Mouse (Mus musculus): ENCODE data around the gene Sec61a2. TPM values are rescaled to one million over a fixed set of nuclear protein-coding genes. Genes with fewer than 3 reads are reported as not detected.

The Sec61a2 gene
- polyA plus RNA-seq, 1 experiment from 2014 or later: 104 TPM

- H3K36me3 ChIP-seq: peaks cover 76% of the 10 kb centered on the region
- H3K4me3 ChIP-seq (replicated peaks): no peak overlapping the region
- no peaks in the 10 kb centered on the region for H3K27me3 ChIP-seq
- no peak for ATAC-seq (ENCODE audit: insufficient number of reproducible peaks, insufficient read depth, low FRiP score, low TSS enrichment, low read depth)
- 95% methylated on average over 5 of the region's 5 CpGs for WGBS
- no peak overlapping the region for H3K4me2 ChIP-seq
- H3K9me3 ChIP-seq: no peaks in the 10 kb centered on the region
- H3K4me1 ChIP-seq (replicated peaks): no peaks in the 10 kb centered on the region
- H3K9ac ChIP-seq (replicated peaks): no peak overlapping the region
- no peak overlapping the region for H3K27ac ChIP-seq
Observed at GRCm38 (mm10) chr2:5825265-5825913, 69.8 kb downstream of the Sec61a2 start.

GRCm38 (mm10) chr2:5824685-5825084, 70.5 kb downstream of the Sec61a2 start:
- no peak for ATAC-seq (ENCODE audit: insufficient number of reproducible peaks, insufficient read depth, low FRiP score, low TSS enrichment, low read depth)
- Histone ChIP-seq H3K9me3 (no peaks in the 10 kb centered on the region), H3K27me3 (no peaks in the 10 kb centered on the region), H3K4me1 (replicated peaks) (no peaks in the 10 kb centered on the region), H3K4me3 (replicated peaks) (no peak overlapping the region), H3K9ac (replicated peaks) (no peak overlapping the region), H3K27ac (no peak overlapping the region), H3K36me3 (peaks cover 78% of the 10 kb centered on the region), H3K4me2 (no peak overlapping the region)
- WGBS: 88% methylated on average over 5 of the region's 5 CpGs

- Histone ChIP-seq H3K36me3 (peaks cover 78% of the 10 kb centered on the region), H3K27me3 (no peaks in the 10 kb centered on the region), H3K9me3 (no peaks in the 10 kb centered on the region), H3K4me1 (replicated peaks) (no peaks in the 10 kb centered on the region), H3K9ac (replicated peaks) (no peak overlapping the region), H3K4me2 (no peak overlapping the region), H3K27ac (no peak overlapping the region), H3K4me3 (replicated peaks) (no peak overlapping the region)
- 28% methylated on average over 1 of the region's 1 CpGs for WGBS
- ATAC-seq (ENCODE audit: insufficient number of reproducible peaks, insufficient read depth, low FRiP score, low TSS enrichment, low read depth): no peak
Observed at GRCm38 (mm10) chr2:5824213-5824612, 71.0 kb downstream of the Sec61a2 start.

- no peak overlapping the region for H3K27ac ChIP-seq
- no peaks in the 10 kb centered on the region for H3K27me3 ChIP-seq
- no peaks in the 10 kb centered on the region for H3K9me3 ChIP-seq
- peaks cover 83% of the 10 kb centered on the region for H3K36me3 ChIP-seq
- H3K4me2 ChIP-seq: no peak overlapping the region
- H3K4me3 ChIP-seq (replicated peaks): no peak overlapping the region
- H3K4me1 ChIP-seq (replicated peaks): no peaks in the 10 kb centered on the region
- no peak for ATAC-seq (ENCODE audit: insufficient number of reproducible peaks, insufficient read depth, low FRiP score, low TSS enrichment, low read depth)
- 93% methylated on average over 6 of the region's 6 CpGs for WGBS
- no peak overlapping the region for H3K9ac ChIP-seq (replicated peaks)
Observed at GRCm38 (mm10) chr2:5822449-5822848, 72.8 kb downstream of the Sec61a2 start.

- Histone ChIP-seq H3K4me1 (replicated peaks) (no peaks in the 10 kb centered on the region), H3K4me3 (replicated peaks) (no peak overlapping the region), H3K9me3 (no peaks in the 10 kb centered on the region), H3K27me3 (no peaks in the 10 kb centered on the region), H3K27ac (no peak overlapping the region), H3K36me3 (peaks cover 84% of the 10 kb centered on the region), H3K9ac (replicated peaks) (no peak overlapping the region), H3K4me2 (no peak overlapping the region)
- no peak for ATAC-seq (ENCODE audit: insufficient number of reproducible peaks, insufficient read depth, low FRiP score, low TSS enrichment, low read depth)
- WGBS: 84% methylated on average over 10 of the region's 10 CpGs
Observed at GRCm38 (mm10) chr2:5821264-5821663, 74.0 kb downstream of the Sec61a2 start.

Other genes with a start within 250 kb of the Sec61a2 start
- 1.1 TPM in 2 replicates for gene Camk1d, start 180.9 kb downstream of the Sec61a2 start, polyA plus RNA-seq (2016; fragmentation: Nextera tagmentation; extraction: Ambion mirVana)
- 91.8 and 93.2 TPM in 2 replicates for gene Nudt5, start 50.4 kb downstream of the Sec61a2 start, polyA plus RNA-seq (2016; fragmentation: Nextera tagmentation; extraction: Ambion mirVana)
- gene Cdc123, start 50.3 kb downstream of the Sec61a2 start, polyA plus RNA-seq (2016; fragmentation: Nextera tagmentation; extraction: Ambion mirVana): 366 and 371 TPM in 2 replicates
- gene Gm13199, start 32.5 kb downstream of the Sec61a2 start, polyA plus RNA-seq (2016; fragmentation: Nextera tagmentation; extraction: Ambion mirVana): 1.8 and 3.7 TPM in 2 replicates
- gene Dhtkd1, start 47.4 kb upstream of the Sec61a2 start, polyA plus RNA-seq (2016; fragmentation: Nextera tagmentation; extraction: Ambion mirVana): 5.8 and 8.5 TPM in 2 replicates
- gene Upf2, start 56.0 kb upstream of the Sec61a2 start, polyA plus RNA-seq (2016; fragmentation: Nextera tagmentation; extraction: Ambion mirVana): 14.5 and 15.3 TPM in 2 replicates
- gene Proser2, start 234.8 kb upstream of the Sec61a2 start, polyA plus RNA-seq (2016; fragmentation: Nextera tagmentation; extraction: Ambion mirVana): 6.4 and 6.8 TPM in 2 replicates